Mouse (Mus musculus): ENCODE data around the gene Galnt11.
"Not testable (repeated sequence)": the region's sequence is repeated elsewhere in the genome, so short reads cannot be mapped to it uniquely, and the experiment has no call there.

Gene Galnt11

DNA sequence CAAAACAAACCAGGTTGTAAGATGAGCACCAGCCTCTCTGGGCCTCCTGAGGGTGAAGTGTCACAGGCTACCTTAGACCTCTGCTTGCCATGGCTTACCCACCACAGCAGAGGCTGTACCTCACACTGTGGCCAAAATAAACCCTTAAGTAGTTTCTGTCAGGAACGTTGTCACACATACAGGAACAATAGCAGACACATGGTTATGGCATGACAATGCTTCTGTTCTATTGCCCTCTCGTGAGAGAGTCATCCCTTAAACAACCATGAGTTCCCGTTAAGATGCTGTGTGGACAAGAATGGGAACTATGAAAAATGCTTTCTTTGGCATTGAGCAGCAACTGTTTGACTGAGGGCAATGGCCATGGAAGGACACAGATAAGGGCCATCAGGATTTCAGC, at the start of gene Galnt11:
Galnt11 (plus strand) TSS at position 301 of the 400 bp plus-strand sequence.
- DNase-seq = no peak

DNA sequence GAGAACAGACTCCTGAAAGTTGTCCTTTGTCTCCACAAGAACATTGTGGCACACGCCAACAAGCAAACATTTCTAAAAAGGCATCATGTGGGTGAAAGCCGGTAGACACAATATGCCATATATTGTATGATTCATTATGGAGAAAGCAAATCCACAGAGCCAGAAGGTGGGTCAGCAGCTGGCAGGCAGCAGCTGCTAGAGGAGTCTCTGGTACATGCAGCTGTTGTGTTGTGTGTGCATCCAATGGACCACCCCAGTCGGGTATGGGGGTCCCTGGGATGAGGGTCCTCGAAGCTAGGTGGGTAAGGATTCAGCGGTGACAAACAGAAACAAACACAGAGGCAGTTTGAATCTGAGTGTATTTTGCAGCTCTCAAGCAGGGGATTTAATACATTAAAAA, 43.8 kb upstream of the Galnt11 start:
- not testable (repeated sequence) for DNase-seq

- not testable (repeated sequence) for DNase-seq
Observed at GRCm38 (mm10) chr5:25178543-25178942, 43.2 kb upstream of the Galnt11 start.

DNA sequence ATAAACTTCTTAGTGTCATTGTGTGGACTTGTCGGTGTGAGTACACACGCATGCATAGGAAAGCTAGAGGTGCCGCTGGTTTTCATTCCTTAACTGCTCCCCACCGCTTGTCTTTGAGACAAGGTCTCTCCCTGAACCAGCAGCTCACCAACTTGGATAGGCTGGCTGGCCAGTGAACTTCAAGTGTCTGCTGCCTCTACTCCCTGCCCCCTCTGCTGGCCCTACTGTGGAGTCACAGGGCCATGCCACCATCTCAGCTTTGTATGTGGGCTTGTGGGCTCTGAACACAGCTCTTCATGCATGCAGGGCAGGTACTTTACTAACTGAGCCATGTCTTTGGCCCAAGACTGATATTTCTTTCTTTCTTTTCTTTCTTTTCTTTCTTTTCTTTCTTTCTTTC, 42.4 kb upstream of the Galnt11 start:
- DNase-seq = no peak

GRCm38 (mm10) chr5:25179936-25180488, 41.7 kb upstream of the Galnt11 start:
- DNase-seq = no peak

DNA sequence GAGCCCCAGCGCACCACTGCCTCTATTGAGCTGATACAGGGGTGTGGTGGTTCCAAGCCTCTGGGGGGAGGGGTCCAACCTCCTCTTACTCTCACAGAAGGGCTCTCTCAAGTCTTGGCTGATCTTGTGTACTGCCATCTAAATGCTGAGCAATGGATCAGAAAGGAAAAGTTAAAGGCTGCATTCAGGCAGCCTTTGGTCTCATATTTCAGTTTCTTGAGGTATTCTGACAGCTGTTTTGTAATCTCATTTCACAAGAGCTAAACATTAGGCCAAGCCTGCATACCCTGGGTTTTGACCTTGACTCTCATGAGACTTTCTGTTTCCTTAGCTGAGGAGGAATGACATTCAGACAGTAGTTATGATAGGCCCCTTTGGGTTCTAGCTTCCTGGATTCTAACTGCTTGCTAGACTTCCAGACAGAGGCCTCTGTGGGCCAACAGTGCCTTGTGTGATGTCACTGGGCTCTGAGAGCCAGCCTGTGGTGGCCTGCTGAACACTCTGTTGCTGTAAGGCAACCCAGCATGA, 40.6 kb upstream of the Galnt11 start, which contains the start of gene Galntl5:
Galntl5 (plus strand) TSS at position 457 of the 528 bp plus-strand sequence.
- DNase-seq = peak; percentile 37

DNA sequence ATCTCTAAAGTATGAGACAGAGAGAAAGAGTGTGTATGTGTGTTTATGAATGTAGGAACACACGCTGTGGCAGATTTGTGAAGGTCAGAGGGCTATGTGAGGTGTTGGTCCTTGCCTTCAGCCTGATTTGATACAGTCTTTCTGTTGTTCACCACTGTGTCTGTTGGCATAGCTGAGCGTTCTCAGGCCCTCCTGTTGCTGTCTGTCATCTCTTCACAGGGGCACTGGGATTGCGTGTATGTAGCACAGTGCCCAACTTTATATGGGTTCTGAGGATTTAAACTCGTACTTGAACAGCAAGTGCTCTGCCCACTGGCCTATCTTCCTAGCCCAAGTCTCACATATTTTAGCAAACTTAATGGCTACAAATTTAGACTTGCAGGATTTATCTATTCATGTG, 38.1 kb upstream of the Galnt11 start:
- no peak for DNase-seq

GRCm38 (mm10) chr5:25184594-25184993, 37.1 kb upstream of the Galnt11 start:
- DNase-seq = peak; percentile 8

DNA sequence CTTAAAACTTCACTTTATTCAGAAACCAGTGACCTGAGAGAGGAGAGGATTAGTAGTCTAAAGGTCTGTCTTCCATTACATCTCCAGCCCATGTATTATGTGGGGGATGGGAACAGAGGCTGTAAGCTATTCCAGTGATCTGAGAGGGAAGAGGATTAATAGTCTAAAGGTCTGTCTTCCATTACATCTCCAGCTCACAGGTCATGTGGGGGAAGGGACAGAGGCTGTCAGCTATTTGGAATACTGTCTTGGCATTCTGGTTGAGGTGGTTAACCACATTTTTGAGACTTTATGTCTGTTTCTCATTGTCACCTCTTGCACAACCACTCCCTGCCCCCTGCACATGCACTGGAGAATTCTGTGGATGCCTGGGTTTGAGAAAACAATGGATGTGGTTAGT, 34.0 kb upstream of the Galnt11 start:
- DNase-seq = no peak

GRCm38 (mm10) chr5:25188802-25189201, 32.9 kb upstream of the Galnt11 start:
- peak; percentile 27 for DNase-seq

DNA sequence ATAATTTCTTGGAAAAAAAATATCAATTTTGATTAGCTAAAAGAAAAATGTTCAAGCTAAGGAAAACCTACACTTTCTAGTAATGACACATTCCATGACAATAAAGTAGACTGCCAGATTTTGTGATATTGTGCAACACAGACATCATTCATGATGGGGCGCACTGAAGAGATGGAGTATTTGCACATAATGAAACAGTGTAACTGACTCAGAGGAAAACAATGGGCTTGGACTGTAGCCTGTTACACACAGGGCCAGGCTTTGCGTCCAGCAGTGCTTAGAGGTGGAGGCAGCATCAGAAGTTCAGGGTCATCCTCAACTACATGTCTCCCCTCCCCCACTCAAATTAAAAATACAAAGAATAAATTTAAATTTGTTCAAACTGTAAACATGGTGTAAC, 31.2 kb upstream of the Galnt11 start:
- DNase-seq = peak; percentile 6

DNA sequence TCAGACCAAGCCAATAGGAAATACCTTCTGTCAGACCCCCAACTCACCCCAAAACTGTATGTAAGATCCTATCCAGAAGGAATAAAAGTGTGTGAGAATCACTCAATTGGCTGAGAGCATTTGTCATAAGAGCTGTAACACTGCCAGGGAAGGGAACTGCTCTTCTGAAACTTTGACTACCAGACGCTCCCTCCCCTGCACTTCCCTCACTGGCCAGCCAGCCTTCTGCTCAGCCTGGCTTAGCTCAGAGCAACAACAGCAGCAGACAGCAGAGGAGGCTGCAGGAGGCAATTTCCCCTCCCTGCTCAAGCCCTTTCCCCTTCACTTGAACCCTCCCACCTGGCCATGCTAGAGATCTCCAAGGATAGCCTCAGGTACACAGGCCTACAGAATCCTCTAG, 9.8 kb upstream of the Galnt11 start:
- no peak for DNase-seq

GRCm38 (mm10) chr5:25213216-25213615, 8.5 kb upstream of the Galnt11 start:
- DNase-seq = not testable (repeated sequence)

GRCm38 (mm10) chr5:25215006-25215405, 6.7 kb upstream of the Galnt11 start:
- DNase-seq = no peak

DNA sequence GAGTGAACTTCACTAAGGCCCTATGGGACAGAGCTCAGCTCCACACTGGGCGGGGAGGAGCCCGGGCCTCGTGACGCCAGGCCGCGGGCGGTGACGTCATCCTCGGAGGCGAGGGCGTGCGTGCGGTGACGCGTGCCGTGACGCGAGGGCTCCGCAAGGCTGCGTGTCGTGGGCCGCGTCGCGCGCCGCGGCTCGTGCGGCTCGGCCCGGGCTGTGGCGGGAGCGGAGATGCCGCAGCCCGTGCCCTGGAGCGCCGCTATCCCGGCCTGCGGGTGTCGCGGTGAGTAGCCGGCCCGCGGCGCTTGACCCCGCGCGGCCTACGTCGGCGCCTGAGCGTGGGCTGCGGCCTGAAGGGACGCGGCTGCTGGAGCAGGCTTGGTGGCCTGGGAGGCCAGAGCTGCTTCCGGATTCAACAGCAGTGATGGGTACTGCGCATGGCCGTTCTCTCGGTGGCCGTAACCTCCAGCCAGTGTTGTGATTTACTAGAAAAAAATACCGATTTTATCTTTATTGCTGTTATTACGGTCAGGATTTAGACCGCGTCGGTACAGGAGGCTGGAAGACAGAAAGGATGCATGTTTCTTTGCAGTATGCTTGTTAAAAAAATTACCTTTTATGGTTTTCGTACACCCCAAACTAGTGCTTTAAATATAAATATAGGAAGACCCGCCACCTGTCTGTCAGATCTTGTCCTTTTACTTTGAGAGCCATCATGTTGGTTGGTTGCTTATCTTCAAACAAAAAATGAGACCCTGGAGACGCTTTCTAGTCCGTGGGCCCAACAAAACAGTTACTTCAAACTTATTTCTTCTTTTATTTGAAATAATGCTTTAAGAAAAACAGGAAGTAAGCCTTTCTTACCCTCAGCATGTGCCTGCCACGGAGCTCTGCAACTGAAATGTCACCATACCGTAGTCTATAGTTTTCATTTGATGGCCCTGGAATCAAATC, 1.3 kb downstream of the Galnt11 start, which contains the start of gene E130116L18Rik:
E130116L18Rik (minus strand) TSS at position 402 of the 951 bp plus-strand sequence.
- DNase-seq = peak; percentile 89

- not testable (repeated sequence) for DNase-seq
Observed at GRCm38 (mm10) chr5:25224377-25224776, 2.7 kb downstream of the Galnt11 start.

GRCm38 (mm10) chr5:25243101-25243500, 21.4 kb downstream of the Galnt11 start:
- DNase-seq = peak; percentile 38

DNA sequence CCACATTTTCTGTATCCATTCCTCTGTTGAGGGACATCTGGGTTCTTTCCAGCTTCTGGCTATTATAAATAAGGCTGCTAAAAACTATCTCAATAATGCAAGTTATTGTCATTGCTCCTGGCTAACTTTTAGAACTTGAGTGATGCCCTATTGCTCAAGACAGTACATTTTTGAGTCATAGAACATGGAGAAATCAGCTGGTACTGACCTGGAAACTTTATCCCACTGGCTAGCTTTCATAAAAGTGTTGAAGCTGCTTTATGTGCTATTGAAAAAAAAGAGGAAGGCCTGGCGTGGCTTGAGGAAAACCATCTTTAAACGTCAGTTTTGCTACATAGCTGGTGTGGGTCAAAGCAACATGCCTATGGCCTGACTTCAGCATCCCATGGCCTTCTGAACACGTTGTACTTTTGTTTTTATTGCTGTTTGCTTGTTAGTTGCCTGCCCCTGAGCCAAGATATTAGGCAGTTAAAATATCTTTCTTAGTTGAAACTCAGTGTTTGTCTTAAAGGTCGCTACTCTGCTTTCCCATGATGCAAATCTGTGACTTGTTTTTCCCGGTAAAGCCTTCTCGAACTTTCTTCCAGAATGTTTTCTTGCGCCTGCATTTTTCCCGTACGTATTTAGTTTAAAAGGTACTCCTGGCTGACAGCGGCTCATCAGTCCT, 24.2 kb downstream of the Galnt11 start:
- DNase-seq = peak; percentile 11

DNA sequence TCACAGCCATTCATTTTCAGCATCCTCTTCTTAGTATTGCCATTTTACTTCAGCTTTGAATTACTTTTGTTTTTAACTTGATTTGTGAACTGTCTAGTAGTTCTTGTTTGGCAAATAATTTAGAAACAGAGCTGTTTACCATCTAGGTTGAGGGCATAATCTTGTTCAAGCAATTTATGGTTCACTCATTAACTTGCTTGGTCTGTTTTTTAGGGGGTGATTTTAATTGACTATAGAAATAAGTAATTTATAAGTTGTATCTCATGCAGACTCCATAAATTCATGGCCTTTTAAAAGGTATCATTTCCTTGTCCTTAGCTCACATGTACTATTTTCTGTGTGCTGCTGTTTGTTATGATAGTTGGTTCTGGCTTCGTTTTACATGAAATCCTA, 24.8 kb downstream of the Galnt11 start:
- no peak for DNase-seq

DNA sequence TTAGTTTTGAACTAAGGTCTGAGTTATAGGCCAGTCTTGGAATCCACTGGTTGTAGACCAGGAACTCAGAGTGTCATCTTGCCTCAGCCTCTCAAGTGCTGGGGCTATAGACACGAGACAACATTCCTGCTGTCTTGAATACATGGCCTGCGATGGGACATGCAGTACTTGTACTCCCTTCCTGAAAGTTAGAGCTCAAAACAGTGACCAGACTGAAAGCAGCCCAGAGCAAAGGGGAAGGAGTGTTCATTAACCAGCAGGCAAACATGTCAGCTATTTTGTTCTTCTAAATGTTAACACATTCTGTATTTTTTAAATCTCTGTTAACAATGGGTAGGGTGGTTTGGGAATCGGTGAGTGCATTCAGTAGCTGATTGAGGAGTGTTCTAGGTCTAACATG, 25.3 kb downstream of the Galnt11 start:
- no peak for DNase-seq

GRCm38 (mm10) chr5:25252423-25252822, 30.7 kb downstream of the Galnt11 start:
- peak; percentile 24 for DNase-seq

DNA sequence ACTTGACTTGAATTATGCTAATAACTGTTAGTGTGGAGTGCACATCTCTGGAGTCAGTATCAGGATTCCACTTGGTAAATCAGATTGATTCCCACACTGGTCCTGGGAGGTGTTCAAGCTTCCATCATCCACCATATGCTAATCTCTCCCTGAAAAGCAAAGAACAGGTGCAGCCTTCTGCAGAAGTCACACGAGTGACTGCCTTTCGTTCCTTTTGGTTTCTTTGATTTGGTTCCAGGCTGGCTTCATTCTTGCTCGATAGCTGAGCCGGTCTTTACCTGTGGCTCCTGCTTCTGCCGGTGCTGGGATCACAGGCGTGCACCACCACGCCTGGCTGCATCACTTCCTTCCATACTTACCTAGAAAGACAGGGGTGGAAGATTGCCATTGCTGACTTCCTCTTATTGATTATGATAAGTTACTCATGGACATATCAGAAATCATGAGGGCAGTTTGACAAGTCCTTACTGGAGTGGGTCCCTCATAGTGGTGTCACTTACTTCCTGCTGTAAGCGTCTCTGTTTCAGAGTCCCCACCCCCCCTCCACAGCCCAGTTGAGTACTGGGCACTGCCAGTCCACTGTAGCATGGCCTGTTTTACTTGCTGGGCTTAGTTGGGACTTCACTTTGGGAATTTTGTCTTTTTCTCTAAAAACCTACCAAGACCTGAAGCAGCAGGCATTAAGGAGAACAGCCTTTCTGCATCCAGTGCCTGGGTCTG, 31.3 kb downstream of the Galnt11 start:
- DNase-seq = peak; percentile 3
